ENCODE assay signal across 29 mouse cellular contexts in the genomic region with DNA sequence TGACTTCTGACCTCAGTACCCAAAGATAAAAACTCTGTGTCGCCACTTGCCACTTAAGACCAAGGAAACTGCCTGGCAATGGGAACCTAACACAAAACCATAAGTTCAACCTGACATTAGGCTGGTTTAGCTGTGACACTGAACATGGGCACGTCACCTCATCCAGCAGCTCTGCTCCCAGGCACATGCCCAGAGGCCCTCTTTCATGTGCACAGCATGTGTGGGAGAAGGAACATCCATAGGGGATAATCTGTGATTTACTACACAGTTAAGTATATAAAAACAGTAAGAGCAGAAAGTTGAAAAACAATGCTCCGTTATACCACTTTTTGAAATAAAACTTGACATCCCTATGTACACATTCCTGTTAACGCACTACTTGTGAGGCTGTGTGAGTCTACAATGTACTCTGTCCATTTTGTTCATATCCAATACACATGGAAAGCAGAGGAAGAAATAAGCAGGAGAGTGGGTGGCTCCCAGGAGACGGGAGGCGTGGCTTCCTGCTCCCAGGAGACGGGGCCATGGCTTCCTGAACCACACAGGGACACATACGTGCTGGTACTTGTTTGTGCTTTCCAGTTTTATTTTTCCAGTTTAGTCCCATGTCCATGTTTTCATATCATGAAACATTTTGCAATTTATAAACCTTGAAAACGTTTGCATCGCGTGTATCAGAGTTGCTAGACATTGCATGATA.
DNase-seq lines count a peak whose midpoint lies in the region; ATAC-seq lines count a peak whose summit lies in the region.
"Had no signal": no experiment of that assay in that cellular context is flagged by ENCODE, and none has a peak within 500 bp of the region (broad histone marks: within the 10 kb centered on the region; RNA-seq: fewer than 3 reads in every experiment).

No protein-coding gene starts in this region.

- H3K4me3 ChIP-seq in heart, embryonic 10.5 days, result no peak overlapping the region
- no peak overlapping the region for H3K4me3 ChIP-seq in limb, embryonic 12.5 days (replicated peaks)
- H3K4me3 ChIP-seq in limb, embryonic 10.5 days, result no peak overlapping the region
- H3K4me3 ChIP-seq in brown adipose tissue, adult 24 weeks (ENCODE audit: insufficient read depth, low read depth, low read length), result no peak overlapping the region
- H3K4me3 ChIP-seq: erythroblast, embryonic 14.5 days; forebrain, embryonic 13.5 days; hindbrain, embryonic 12.5 days; intestine, embryonic 15.5 days; limb, embryonic 13.5 days; liver, embryonic 13.5 days; midbrain, embryonic 10.5 days; myocyte; neural tube, embryonic 12.5 days had no signal

- 85% methylated on average over 11 of the region's 11 CpGs for WGBS in heart, embryonic 10.5 days
- WGBS in limb, embryonic 12.5 days, result 91% methylated on average over 11 of the region's 11 CpGs
- 94% methylated on average over 11 of the region's 11 CpGs for WGBS in limb, embryonic 10.5 days

- H3K4me2 ChIP-seq in limb, embryonic 12.5 days, result no peak overlapping the region
- H3K4me2 ChIP-seq: forebrain, embryonic 13.5 days; hindbrain, embryonic 12.5 days; intestine, embryonic 15.5 days; limb, embryonic 13.5 days; liver, embryonic 13.5 days; neural tube, embryonic 12.5 days had no signal

- 0 out of 2 replicates have a peak, but pooled peaks cover 10% of the 10 kb centered on the region for H3K36me3 ChIP-seq in heart, embryonic 10.5 days
- H3K36me3 ChIP-seq in limb, embryonic 12.5 days, result 0 out of 2 replicates have a peak, but pooled peaks cover 9% of the 10 kb centered on the region
- H3K36me3 ChIP-seq in limb, embryonic 10.5 days, result peaks cover 19% of the 10 kb centered on the region
- H3K36me3 ChIP-seq: hindbrain, embryonic 12.5 days; intestine, embryonic 15.5 days; limb, embryonic 13.5 days; liver, embryonic 13.5 days had no signal

- no peak for ATAC-seq in limb, embryonic 12.5 days (ENCODE audit: insufficient number of reproducible peaks, insufficient read depth, low FRiP score, low TSS enrichment, low read depth)
- ATAC-seq: forebrain, embryonic 13.5 days; intestine, embryonic 15.5 days; lung, postnatal 0 days had no signal

- no peak overlapping the region for H3K9ac ChIP-seq in limb, embryonic 12.5 days (replicated peaks)
- H3K9ac ChIP-seq: forebrain, embryonic 13.5 days; hindbrain, embryonic 12.5 days; intestine, embryonic 15.5 days; limb, embryonic 13.5 days; liver, embryonic 13.5 days; neural tube, embryonic 12.5 days had no signal

- H3K4me1 ChIP-seq in heart, embryonic 10.5 days, result peaks cover 33% of the 10 kb centered on the region
- peaks cover 17% of the 10 kb centered on the region for H3K4me1 ChIP-seq in limb, embryonic 12.5 days (replicated peaks)
- H3K4me1 ChIP-seq in limb, embryonic 10.5 days, result peaks cover 6% of the 10 kb centered on the region; the same call in 1 of the 2 replicates
- peaks cover 6% of the 10 kb centered on the region; the same call in 1 of the 2 replicates for H3K4me1 ChIP-seq in brown adipose tissue, adult 24 weeks (ENCODE audit: control insufficient read depth, insufficient read depth, insufficient read length, low read length)
- H3K4me1 ChIP-seq: intestine, embryonic 15.5 days; neural tube, embryonic 12.5 days had no signal

- DNase-seq in adrenal gland, postnatal 10 days, result peak; percentile 21
- DNase-seq in adrenal gland, adult 2 months, result no peak
- DNase-seq in heart, adult 18-20 months, result peak; percentile 39 to 58
- no peak for DNase-seq in heart, embryonic 10.5 days (ENCODE audit: low spot score)
- DNase-seq in limb, embryonic 10.5 days (ENCODE audit: low spot score), result no peak
- DNase-seq in ovary, postnatal 36 days (ENCODE audit: low spot score), result no peak
- DNase-seq: cerebellum, adult 18-20 months; cerebellum, postnatal 14 days; kidney, adult 2 months; kidney, postnatal 14 days; lung, adult 18-20 months; right cerebral cortex, postnatal 4 days; thymus, adult 18-20 months; thymus, postnatal 25 days had no signal

- H3K27ac ChIP-seq in heart, embryonic 10.5 days, result no peak overlapping the region
- 0 out of 2 replicates have a peak overlapping the region, but pooled peaks have one; percentile 23 for H3K27ac ChIP-seq in limb, embryonic 12.5 days
- H3K27ac ChIP-seq in limb, embryonic 10.5 days, result no peak overlapping the region
- H3K27ac ChIP-seq in brown adipose tissue, adult 24 weeks (replicated peaks; ENCODE audit: low read depth, low read length), result 0 out of 2 replicates have a peak overlapping the region, but pooled peaks have one; percentile 5
- H3K27ac ChIP-seq: forebrain, embryonic 13.5 days; hindbrain, embryonic 12.5 days; hindbrain, postnatal 0 days; intestine, embryonic 15.5 days; limb, embryonic 13.5 days; liver, embryonic 13.5 days; midbrain, embryonic 10.5 days; neural tube, embryonic 12.5 days; stomach, postnatal 0 days had no signal

- H3K9me3 ChIP-seq in heart, embryonic 10.5 days, result no peaks in the 10 kb centered on the region
- no peaks in the 10 kb centered on the region for H3K9me3 ChIP-seq in limb, embryonic 12.5 days
- H3K9me3 ChIP-seq in limb, embryonic 10.5 days (replicated peaks), result no peaks in the 10 kb centered on the region
- H3K9me3 ChIP-seq: forebrain, embryonic 13.5 days; hindbrain, embryonic 12.5 days; intestine, embryonic 15.5 days; limb, embryonic 13.5 days; liver, embryonic 13.5 days; midbrain, embryonic 10.5 days; neural tube, embryonic 12.5 days had no signal

- no peaks in the 10 kb centered on the region for H3K27me3 ChIP-seq in heart, embryonic 10.5 days (ENCODE audit: insufficient read depth, poor library complexity, severe bottlenecking)
- no peaks in the 10 kb centered on the region for H3K27me3 ChIP-seq in limb, embryonic 12.5 days
- H3K27me3 ChIP-seq in limb, embryonic 10.5 days (ENCODE audit: low read depth, poor library complexity, severe bottlenecking), result no peaks in the 10 kb centered on the region
- H3K27me3 ChIP-seq: CH12.LX; forebrain, embryonic 13.5 days; hindbrain, embryonic 12.5 days; intestine, embryonic 15.5 days; limb, embryonic 13.5 days; liver, embryonic 13.5 days; neural tube, embryonic 12.5 days had no signal

Comparison
In these comparisons a context has a peak if more than half of its experiments do, and no peak if none do; other contexts are left out.
1. DNase-seq: peak in adrenal gland, postnatal 10 days (single experiment) and heart, adult 18-20 months (2 of 2); none in adrenal gland, adult 2 months (single experiment), heart, embryonic 10.5 days (single experiment), limb, embryonic 10.5 days (single experiment) and ovary, postnatal 36 days (single experiment).
2. H3K27ac ChIP-seq: peak in limb, embryonic 12.5 days (single experiment) and brown adipose tissue, adult 24 weeks (single experiment); none in heart, embryonic 10.5 days (single experiment) and limb, embryonic 10.5 days (single experiment).